Mouse (Mus musculus) layer of hippocampus, adult 6 months (tissue): Measurements from ENCODE around the gene Gm10318. TPM values are rescaled to one million over a fixed set of nuclear protein-coding genes. Genes with fewer than 3 reads are reported as not detected.

Experiments
- long read RNA-seq, 2 experiments: library from polyadenylated mRNA; unstranded; transcript quantifications; one replicate each; pipeline ENCODE4 v2.0.0; 2019 to 2020
- polyA plus RNA-seq: library from polyadenylated mRNA; unstranded; fragments of <200 nt; fragmentation: Nextera tagmentation; gene quantifications from 2 replicates; pipeline ENCODE4 v1.2.3, GENCODE M21; 2021

Gm10318 gene
- not detected in 2 replicates for polyA plus RNA-seq
- long read RNA-seq, experiment 1, result 0 reads
- long read RNA-seq, experiment 2, result 0 reads

GRCm38 (mm10) chr10:77852559-77852958, at the start of gene Gm10318:
Gm10318 (plus strand) TSS chr10:77852859.

GRCm38 (mm10) chr10:77811743-77812142, 40.9 kb upstream of the Gm10318 start, which contains the start of gene Gm9507:
Gm9507 (minus strand) TSS chr10:77811843.

GRCm38 (mm10) chr10:77814382-77814781, 38.3 kb upstream of the Gm10318 start, which contains the start of gene Gm2696:
Gm2696 (plus strand) TSS chr10:77814682.

GRCm38 (mm10) chr10:77826951-77827350, 25.7 kb upstream of the Gm10318 start, which contains the start of gene Krtap10-4:
Krtap10-4 (minus strand) TSS chr10:77827095.

GRCm38 (mm10) chr10:77835647-77836046, 17.0 kb upstream of the Gm10318 start, which contains the start of gene Krtap10-10:
Krtap10-10 (plus strand) TSS chr10:77835947.

GRCm38 (mm10) chr10:77846503-77846902, 6.2 kb upstream of the Gm10318 start, which contains the start of gene Gm36176:
Gm36176 (plus strand) TSS chr10:77846803.

GRCm38 (mm10) chr10:77861675-77862074, 9.0 kb downstream of the Gm10318 start, which contains the start of gene Gm3285:
Gm3285 (plus strand) TSS chr10:77861975.

GRCm38 (mm10) chr10:77902211-77902893, 49.7 kb downstream of the Gm10318 start, which contains the start of gene Lrrc3:
Lrrc3 (minus strand) TSS chr10:77902536.

Other genes with a start within 250 kb of the Gm10318 start
- 138 and 169 TPM in 2 replicates for gene Sumo3, start 246.8 kb upstream of the Gm10318 start, polyA plus RNA-seq
- gene Gm49325, start 246.7 kb upstream of the Gm10318 start, polyA plus RNA-seq, result 2.2 and 4.3 TPM in 2 replicates
- gene Ube2g2, start 230.6 kb upstream of the Gm10318 start, polyA plus RNA-seq, result 64.6 and 69.3 TPM in 2 replicates
- gene Tspear, start 166.3 kb upstream of the Gm10318 start, polyA plus RNA-seq, result 0.09 and 0.26 TPM in 2 replicates
- gene Gm19402, start 162.1 kb upstream of the Gm10318 start, polyA plus RNA-seq, result not detected in 2 replicates
- not detected in 2 replicates for gene Gm9508, start 155.6 kb upstream of the Gm10318 start, polyA plus RNA-seq
- gene Gm10272, start 146.2 kb upstream of the Gm10318 start, polyA plus RNA-seq, result not detected in 2 replicates
- gene Gm10024, start 141.4 kb upstream of the Gm10318 start, polyA plus RNA-seq, result not detected in 2 replicates
- not detected in 2 replicates for gene Gm10142, start 137.1 kb upstream of the Gm10318 start, polyA plus RNA-seq
- not detected in 2 replicates for gene Krtap12-1, start 132.3 kb upstream of the Gm10318 start, polyA plus RNA-seq
- gene Gm10100, start 126.4 kb upstream of the Gm10318 start, polyA plus RNA-seq, result not detected in 2 replicates
- gene Gm18596, start 110.2 kb upstream of the Gm10318 start, polyA plus RNA-seq, result not detected in 2 replicates
- gene Gm9736, start 101.5 kb upstream of the Gm10318 start, polyA plus RNA-seq, result not detected in 2 replicates
- not detected in 2 replicates for gene Gm3233, start 93.2 kb upstream of the Gm10318 start, polyA plus RNA-seq
- not detected in 2 replicates for gene Gm3238, start 81.5 kb upstream of the Gm10318 start, polyA plus RNA-seq
- gene Gm7138, start 75.9 kb upstream of the Gm10318 start, polyA plus RNA-seq, result not detected in 2 replicates
- gene Gm3250, start 70.3 kb upstream of the Gm10318 start, polyA plus RNA-seq, result not detected in 2 replicates
- not detected in 2 replicates for gene Gm7137, start 64.7 kb upstream of the Gm10318 start, polyA plus RNA-seq
- not detected in 2 replicates for gene Gm9639, start 57.8 kb upstream of the Gm10318 start, polyA plus RNA-seq
- gene Gm19668, start 53.7 kb upstream of the Gm10318 start, polyA plus RNA-seq, result not detected in 2 replicates
- gene Gm9507, start 41.0 kb upstream of the Gm10318 start, polyA plus RNA-seq, result not detected in 2 replicates
- gene Gm2696, start 38.2 kb upstream of the Gm10318 start, polyA plus RNA-seq, result not detected in 2 replicates
- gene Krtap10-4, start 25.8 kb upstream of the Gm10318 start, polyA plus RNA-seq, result not detected in 2 replicates
- not detected in 2 replicates for gene Krtap10-10, start 16.9 kb upstream of the Gm10318 start, polyA plus RNA-seq
- gene Gm36176, start 6.1 kb upstream of the Gm10318 start, polyA plus RNA-seq, result not detected in 2 replicates
- not detected in 2 replicates for gene Gm3285, start 9.1 kb downstream of the Gm10318 start, polyA plus RNA-seq
- gene Lrrc3, start 49.7 kb downstream of the Gm10318 start, polyA plus RNA-seq, result 2.7 and 2.9 TPM in 2 replicates
- gene Trpm2, start 117.7 kb downstream of the Gm10318 start, polyA plus RNA-seq, result 5.7 and 6.1 TPM in 2 replicates
- 52.6 and 57.3 TPM in 2 replicates for gene 1810043G02Rik, start 125.7 kb downstream of the Gm10318 start, polyA plus RNA-seq
- 99.5 and 116 TPM in 2 replicates for gene Pfkl, start 157.2 kb downstream of the Gm10318 start, polyA plus RNA-seq
- gene Dnmt3l, start 189.1 kb downstream of the Gm10318 start, polyA plus RNA-seq, result 0.82 and 1.2 TPM in 2 replicates
- gene Aire, start 190.8 kb downstream of the Gm10318 start, polyA plus RNA-seq, result not detected in 2 replicates
- gene Icosl, start 216.4 kb downstream of the Gm10318 start, polyA plus RNA-seq, result 1.9 and 2.5 TPM in 2 replicates